Mouse (Mus musculus): ENCODE data around the gene Zfp536.

GRCm38 (mm10) chr7:37737191-37737590, 36.2 kb downstream of the Zfp536 start:
- TF ChIP-seq EP300 (IDR thresholded peaks at IDR 0.05) (no peak), CTCF (IDR thresholded peaks at IDR 0.05) (no peak)

All from lung, postnatal 0 days (tissue).